Mouse (Mus musculus) forebrain, postnatal 0 days (tissue): ENCODE data around the gene Med12. TPM values are rescaled to one million over a fixed set of nuclear protein-coding genes. Genes with fewer than 3 reads are reported as not detected.
"Not testable (repeated sequence)": the region's sequence is repeated elsewhere in the genome, so short reads cannot be mapped to it uniquely, and the experiment has no call there.

Experiments
- ATAC-seq: fragments of 200-750 bp; cut with Nextera tagmentation; 2 replicates; pipeline ENCODE4 v1.8.0; 2017; ENCODE audit warnings: mild to moderate bottlenecking, moderate library complexity
- DNase-seq: peaks from one replicate; pipeline ENCODE4 v3.0.0-alpha.2; 2015
- H3K27ac ChIP-seq: fragments of 300-500 bp; sonication (generic); 2 replicates; pipeline ENCODE4 v1.5.1; 2014; ENCODE audit warnings: low read depth, mild to moderate bottlenecking, antibody characterized with exemption, low read length, moderate library complexity, mixed read lengths
- H3K27me3 ChIP-seq: fragments of 300-500 bp; sonication (generic); 2 replicates; pipeline ENCODE4 v1.6.1; 2014; ENCODE audit warnings: mild to moderate bottlenecking, low read length, mixed read lengths; ENCODE audit not compliant: insufficient read depth
- H3K36me3 ChIP-seq: fragments of 300-500 bp; sonication (generic); 2 replicates; pipeline ENCODE4 v1.6.1; 2014; ENCODE audit warnings: mild to moderate bottlenecking, moderate library complexity; ENCODE audit not compliant: insufficient read depth
- H3K4me1 ChIP-seq: fragments of 300-500 bp; sonication (generic); 2 replicates; pipeline ENCODE4 v1.6.1; 2014; ENCODE audit warnings: antibody characterized with exemption; ENCODE audit not compliant: insufficient read depth
- H3K4me2 ChIP-seq: fragments of 300-500 bp; sonication (generic); 2 replicates; pipeline ENCODE4 v1.6.1; 2014; ENCODE audit warnings: low read depth, mild to moderate bottlenecking, moderate library complexity
- H3K4me3 ChIP-seq: fragments of 300-500 bp; sonication (generic); 2 replicates; pipeline ENCODE4 v1.5.1; 2014; ENCODE audit warnings: low read depth, low read length, mixed read lengths
- H3K9ac ChIP-seq: fragments of 300-500 bp; sonication (generic); 2 replicates; pipeline ENCODE4 v1.6.1; 2014; ENCODE audit warnings: mild to moderate bottlenecking
- H3K9me3 ChIP-seq: fragments of 300-500 bp; sonication (generic); 2 replicates; pipeline ENCODE4 v1.6.1; 2016; ENCODE audit warnings: low read length
- CTCF ChIP-seq: sonication (generic); IDR thresholded peaks from 2 replicates; pipeline ENCODE4 v1.5.1; 2016; ENCODE audit warnings: antibody characterized with exemption, control low read depth, low read depth
- WGBS: fragments of 180-500 bp; shearing (Covaris S2); extraction: QIAGEN DNeasy Blood & Tissue Kit; methylation state at CpG from one replicate; pipeline ENCODE4 v1.1.7; 2014; 5-methylcytosine and 5-hydroxymethylcytosine counted together
- polyA plus RNA-seq: library from polyadenylated mRNA; unstranded; fragments of >200 nt; fragmentation: Nextera tagmentation; extraction: Ambion mirVana; gene quantifications from 2 replicates; pipeline ENCODE4 v1.2.1, GENCODE M21; 2015
- total RNA-seq: library from RNA; depleted of rRNA; stranded (reverse); fragments of >200 nt; gene quantifications from 2 replicates; pipeline ENCODE4 v1.2.3, GENCODE M21; 2014; rRNA removed

Med12 gene
- total and polyA plus RNA-seq, 2 experiments from 2014 or later = 14.4 to 35.7 TPM

DNA sequence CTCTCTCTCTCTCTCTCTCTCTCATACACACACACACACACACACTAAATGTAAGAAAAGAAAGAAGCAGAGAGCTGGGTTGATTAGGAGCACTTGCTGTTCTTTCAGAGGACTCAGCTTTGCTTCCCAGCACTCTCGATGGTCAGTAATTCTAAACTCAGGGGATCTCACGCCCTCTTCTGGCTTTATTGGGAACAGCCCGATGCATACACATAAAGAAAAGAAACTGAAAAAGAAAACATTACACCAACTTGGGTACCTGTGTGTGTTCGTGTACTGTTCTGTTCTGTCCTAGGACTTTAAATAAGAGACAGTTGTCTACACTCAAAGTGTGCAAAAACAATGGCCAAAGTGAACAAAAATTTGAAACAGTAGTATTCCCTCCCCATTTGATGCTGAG is 64.8 kb downstream of the Med12 start:
- H3K4me2 ChIP-seq = no peak overlapping the region
- H3K9ac ChIP-seq = no peak overlapping the region
- no peaks in the 10 kb centered on the region for H3K27me3 ChIP-seq
- no peaks in the 10 kb centered on the region for H3K4me1 ChIP-seq
- no peaks in the 10 kb centered on the region for H3K36me3 ChIP-seq
- no peaks in the 10 kb centered on the region for H3K9me3 ChIP-seq
- WGBS = 51% methylated on average over 4 of the region's 4 CpGs
- no peak overlapping the region for H3K4me3 ChIP-seq
- H3K27ac ChIP-seq = no peak overlapping the region
- no peak for TF ChIP-seq CTCF
- ATAC-seq = no peak
- DNase-seq = no peak

DNA sequence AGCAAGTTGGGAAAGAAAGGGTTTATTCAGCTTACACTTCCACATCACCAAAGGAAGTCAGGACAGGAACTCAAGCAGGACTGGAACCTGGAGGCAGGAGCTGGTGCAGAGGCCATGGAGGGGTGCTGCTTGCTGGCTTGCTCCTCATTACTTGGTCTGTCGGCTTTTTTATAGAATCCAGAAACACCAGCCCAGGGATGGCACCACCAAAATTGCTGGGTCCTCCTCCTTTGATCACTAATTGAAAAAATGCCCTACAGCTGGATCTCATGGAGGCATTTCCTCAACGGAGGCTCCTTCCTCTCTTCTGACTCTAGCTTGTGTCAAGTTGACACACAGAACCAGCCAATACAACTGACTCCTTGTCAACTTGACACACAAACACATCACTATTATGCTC is 69.0 kb downstream of the Med12 start:
- not testable (repeated sequence) for H3K27me3 ChIP-seq, H3K27ac ChIP-seq, H3K9me3 ChIP-seq, ATAC-seq, H3K4me3 ChIP-seq, DNase-seq, H3K9ac ChIP-seq, H3K4me2 ChIP-seq, H3K36me3 ChIP-seq, H3K4me1 ChIP-seq
- 72% methylated on average over 2 of the region's 2 CpGs for WGBS

DNA sequence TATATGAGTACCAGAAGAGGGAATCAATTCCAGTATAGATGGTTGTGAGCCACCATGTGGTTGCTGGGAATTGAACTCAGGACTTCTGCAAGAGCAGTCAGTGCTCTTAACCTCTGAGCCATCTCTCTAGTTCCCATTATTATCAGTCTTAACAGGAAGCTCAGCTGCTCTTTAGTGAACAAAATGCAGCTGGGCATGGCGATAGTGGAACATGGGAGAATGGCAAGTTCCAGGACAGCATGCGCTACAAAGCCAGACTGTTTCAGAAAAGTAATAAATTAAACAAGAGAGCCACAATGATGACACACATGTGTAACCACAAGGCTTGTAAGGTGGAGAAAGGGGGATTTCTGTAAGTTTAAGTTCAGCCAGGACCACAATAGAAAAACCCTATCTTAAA is 71.6 kb downstream of the Med12 start:
- TF ChIP-seq CTCF = no peak
- no peaks in the 10 kb centered on the region for H3K36me3 ChIP-seq
- H3K4me2 ChIP-seq = no peak overlapping the region
- H3K4me1 ChIP-seq = no peaks in the 10 kb centered on the region
- DNase-seq (no peak), ATAC-seq (no peak)
- WGBS = 95% methylated on average over 2 of the region's 2 CpGs
- no peak overlapping the region for H3K27ac ChIP-seq
- no peak overlapping the region for H3K9ac ChIP-seq
- H3K27me3 ChIP-seq = no peaks in the 10 kb centered on the region
- no peaks in the 10 kb centered on the region for H3K9me3 ChIP-seq
- no peak overlapping the region for H3K4me3 ChIP-seq

DNA sequence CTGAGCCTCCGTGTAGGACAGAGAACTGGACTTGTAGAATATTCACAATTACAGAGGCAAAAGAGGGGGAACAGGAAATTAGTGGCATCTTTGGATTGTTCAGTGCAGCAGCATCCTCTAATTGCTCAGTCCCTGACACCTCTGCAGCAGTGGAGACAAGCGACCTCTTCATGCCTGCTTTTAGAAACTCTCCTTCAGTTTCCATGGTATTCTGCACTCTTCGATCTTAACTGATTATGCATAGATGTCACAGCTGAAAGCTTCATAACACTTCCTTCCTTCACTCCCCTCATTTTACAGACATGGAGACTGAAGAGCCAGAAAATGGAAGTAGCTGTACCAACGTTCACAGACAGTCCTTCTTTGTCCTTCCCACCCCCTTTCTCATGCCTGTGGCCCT is 72.6 kb downstream of the Med12 start:
- no peaks in the 10 kb centered on the region for H3K27me3 ChIP-seq
- H3K27ac ChIP-seq = peak overlapping the region; percentile 64; the same call in 1 of the 2 replicates
- no peaks in the 10 kb centered on the region for H3K4me1 ChIP-seq
- H3K4me2 ChIP-seq = no peak overlapping the region
- H3K36me3 ChIP-seq = no peaks in the 10 kb centered on the region
- no peak overlapping the region for H3K4me3 ChIP-seq
- 53% methylated on average over 4 of the region's 4 CpGs for WGBS
- no peak overlapping the region for H3K9ac ChIP-seq
- TF ChIP-seq CTCF = no peak
- H3K9me3 ChIP-seq = no peaks in the 10 kb centered on the region
- peak; percentile 88 for ATAC-seq
- DNase-seq = peak; percentile 23

Other genes with a start within 250 kb of the Med12 start
- 0.15 and 0.24 TPM in 2 replicates for gene Tex11, start 214.4 kb upstream of the Med12 start, total RNA-seq
- gene Tex11, start 214.4 kb upstream of the Med12 start, polyA plus RNA-seq = 0.05 and 0.11 TPM in 2 replicates
- 14.8 and 22.7 TPM in 2 replicates for gene Slc7a3, start 188.0 kb upstream of the Med12 start, total RNA-seq
- 10.9 and 18.3 TPM in 2 replicates for gene Slc7a3, start 188.0 kb upstream of the Med12 start, polyA plus RNA-seq
- 52.4 and 52.7 TPM in 2 replicates for gene Snx12, start 51.5 kb upstream of the Med12 start, total RNA-seq
- 41.4 and 42.8 TPM in 2 replicates for gene Snx12, start 51.5 kb upstream of the Med12 start, polyA plus RNA-seq
- 6.8 and 8.7 TPM in 2 replicates for gene Foxo4, start 19.5 kb upstream of the Med12 start, total RNA-seq
- gene Foxo4, start 19.5 kb upstream of the Med12 start, polyA plus RNA-seq = 0.65 and 0.75 TPM in 2 replicates
- 0.52 TPM in 1 of 2 replicates, not detected in the other for gene Gm614, start 10.0 kb upstream of the Med12 start, total RNA-seq
- not detected in 2 replicates for gene Gm614, start 10.0 kb upstream of the Med12 start, polyA plus RNA-seq
- gene Il2rg, start 5.8 kb upstream of the Med12 start, total RNA-seq = 1.2 and 2.6 TPM in 2 replicates
- gene Il2rg, start 5.8 kb upstream of the Med12 start, polyA plus RNA-seq = 4.2 and 4.5 TPM in 2 replicates
- not detected in 2 replicates for gene Gm20489, start 5.0 kb upstream of the Med12 start, total RNA-seq
- gene Gm20489, start 5.0 kb upstream of the Med12 start, polyA plus RNA-seq = not detected in 2 replicates
- gene Nlgn3, start 25.1 kb downstream of the Med12 start, total RNA-seq = 114 and 158 TPM in 2 replicates
- 65.5 and 81.1 TPM in 2 replicates for gene Nlgn3, start 25.1 kb downstream of the Med12 start, polyA plus RNA-seq
- 2.4 and 2.5 TPM in 2 replicates for gene Gjb1, start 102.3 kb downstream of the Med12 start, total RNA-seq
- gene Gjb1, start 102.3 kb downstream of the Med12 start, polyA plus RNA-seq = 2.1 and 2.2 TPM in 2 replicates
- gene Zmym3, start 146.8 kb downstream of the Med12 start, total RNA-seq = 197 and 199 TPM in 2 replicates
- gene Zmym3, start 146.8 kb downstream of the Med12 start, polyA plus RNA-seq = 94.7 and 102 TPM in 2 replicates
- 379 and 402 TPM in 2 replicates for gene Nono, start 155.3 kb downstream of the Med12 start, total RNA-seq
- 246 and 266 TPM in 2 replicates for gene Nono, start 155.3 kb downstream of the Med12 start, polyA plus RNA-seq
- gene Itgb1bp2, start 175.1 kb downstream of the Med12 start, total RNA-seq = 0.86 and 4.2 TPM in 2 replicates
- gene Itgb1bp2, start 175.1 kb downstream of the Med12 start, polyA plus RNA-seq = 0.61 and 0.75 TPM in 2 replicates